Mouse (Mus musculus) neutrophil, adult 5-6 weeks (primary cell): ENCODE measurements around the gene Trim17. TPM values are rescaled to one million over a fixed set of nuclear protein-coding genes. Genes with fewer than 3 reads are reported as not detected.
A peak's percentile ranks its signal among the peaks of the same experiment; 100 is the strongest.

Experiments used
- ATAC-seq: fragments of 151-379, 151-347 bp; 2 replicates; pipeline ENCODE4 v1.8.0; 2017; ENCODE audit warnings: mild to moderate bottlenecking, moderate TSS enrichment; ENCODE audit not compliant: insufficient number of reproducible peaks, poor library complexity, low FRiP score, severe bottlenecking; ENCODE audit errors: extremely low read depth
- total RNA-seq: library from RNA; stranded (forward); fragments of 200-1000 nt; gene quantifications from 2 replicates; pipeline ENCODE4 v1.2.3, GENCODE M21; 2017

Trim17 gene
- total RNA-seq = 0.12 and 0.35 TPM in 2 replicates

DNA sequence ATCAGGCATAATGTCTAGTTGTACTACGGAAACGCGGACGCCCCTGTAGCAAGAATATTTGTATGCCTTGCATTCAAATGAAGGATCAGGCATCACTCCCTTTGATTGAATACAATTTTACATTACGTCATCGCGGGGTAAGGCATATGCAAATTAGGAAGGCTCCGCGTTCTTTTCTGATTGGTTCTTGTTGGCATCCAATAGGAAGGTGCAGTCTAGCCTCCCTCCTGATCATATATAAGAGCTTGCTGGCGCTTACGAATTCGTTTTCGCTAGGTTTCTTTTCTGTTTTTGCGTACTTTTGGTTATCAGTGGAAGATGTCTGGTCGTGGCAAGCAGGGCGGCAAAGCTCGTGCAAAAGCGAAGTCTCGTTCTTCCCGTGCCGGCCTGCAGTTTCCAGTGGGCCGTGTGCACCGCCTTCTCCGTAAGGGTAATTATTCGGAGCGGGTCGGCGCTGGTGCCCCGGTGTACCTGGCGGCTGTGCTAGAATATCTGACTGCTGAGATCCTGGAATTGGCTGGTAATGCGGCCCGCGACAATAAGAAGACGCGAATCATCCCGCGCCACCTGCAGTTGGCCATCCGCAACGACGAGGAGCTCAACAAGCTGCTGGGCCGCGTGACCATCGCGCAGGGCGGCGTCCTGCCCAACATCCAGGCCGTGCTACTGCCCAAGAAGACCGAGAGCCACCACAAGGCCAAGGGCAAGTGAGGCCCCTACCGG is at the start of gene Trim17, which contains the start of gene Hist3h2a:
Gene Trim17, plus strand, starts transcription at position 266 of the 723 bp plus-strand sequence.
Gene Hist3h2a, plus strand, starts transcription at position 266 of the 723 bp plus-strand sequence.
- ATAC-seq = peak; percentile 85

DNA sequence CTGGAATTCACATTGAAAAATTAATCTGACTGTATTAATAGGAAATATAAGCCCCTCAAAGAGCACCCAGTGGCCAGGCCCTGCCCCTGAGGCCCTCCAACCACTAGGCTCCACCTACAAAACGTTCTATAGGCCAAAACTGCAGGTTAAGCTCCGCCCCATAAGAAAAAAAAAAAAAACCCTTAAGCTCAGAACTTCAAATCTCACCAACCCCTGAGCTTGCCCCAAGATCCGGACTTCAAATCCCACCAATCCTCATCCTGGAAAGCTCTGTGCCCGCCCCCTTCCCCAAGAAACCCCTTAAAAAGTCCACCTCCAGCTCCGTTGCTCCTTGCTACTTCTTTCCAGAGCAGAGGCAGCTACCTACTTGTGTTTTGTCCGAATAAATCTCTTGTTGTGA is 49.6 kb upstream of the Trim17 start:
- ATAC-seq = no peak

DNA sequence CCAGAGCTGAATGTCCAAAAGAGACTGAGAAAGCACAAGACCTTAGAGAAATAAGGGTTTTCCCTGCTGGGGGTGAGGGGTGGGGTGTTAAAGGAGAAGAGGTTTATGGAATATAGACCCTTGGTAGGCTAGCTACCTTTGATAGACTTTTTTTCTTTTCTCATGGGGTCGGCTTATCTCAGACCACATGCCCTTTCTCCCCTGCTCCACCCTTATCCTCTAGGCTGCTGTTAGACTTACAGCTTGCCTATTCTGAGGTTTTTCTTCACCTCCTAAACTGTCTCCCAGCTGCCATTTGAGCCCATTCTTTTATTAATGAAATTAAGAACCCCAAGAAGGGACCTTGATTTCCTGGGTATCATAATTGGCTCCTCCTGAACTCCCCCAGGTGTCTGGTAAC is 40.7 kb upstream of the Trim17 start:
- no peak for ATAC-seq

DNA sequence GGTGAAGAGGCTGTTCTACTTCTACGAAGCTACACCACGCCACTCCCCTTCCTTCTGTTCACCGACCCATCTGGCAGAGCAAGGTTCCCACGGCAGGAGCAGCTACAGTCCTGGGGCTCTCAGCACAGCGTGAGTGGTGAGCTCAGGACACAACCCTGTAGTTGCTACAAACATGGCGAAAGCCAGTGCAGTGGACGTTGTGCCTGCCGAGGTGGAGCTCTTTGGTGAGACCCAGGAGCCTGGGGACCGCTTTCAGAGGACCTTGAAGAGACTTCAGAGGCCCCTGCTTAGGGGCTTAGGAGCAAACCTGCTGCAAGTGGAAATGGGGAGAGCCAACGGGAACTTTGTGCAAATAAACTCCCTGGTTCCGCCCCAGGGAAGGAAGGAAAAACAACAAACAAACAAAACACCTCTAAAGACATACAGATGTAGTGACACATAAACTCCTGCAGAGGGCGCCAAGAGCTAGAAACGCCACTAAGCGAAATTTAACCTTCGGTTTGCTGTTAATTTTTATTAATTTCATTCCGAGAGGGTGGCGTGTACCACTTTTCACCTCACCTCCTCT is 39.9 kb upstream of the Trim17 start:
- ATAC-seq = peak; percentile 36; the same call in 1 of the 2 replicates

DNA sequence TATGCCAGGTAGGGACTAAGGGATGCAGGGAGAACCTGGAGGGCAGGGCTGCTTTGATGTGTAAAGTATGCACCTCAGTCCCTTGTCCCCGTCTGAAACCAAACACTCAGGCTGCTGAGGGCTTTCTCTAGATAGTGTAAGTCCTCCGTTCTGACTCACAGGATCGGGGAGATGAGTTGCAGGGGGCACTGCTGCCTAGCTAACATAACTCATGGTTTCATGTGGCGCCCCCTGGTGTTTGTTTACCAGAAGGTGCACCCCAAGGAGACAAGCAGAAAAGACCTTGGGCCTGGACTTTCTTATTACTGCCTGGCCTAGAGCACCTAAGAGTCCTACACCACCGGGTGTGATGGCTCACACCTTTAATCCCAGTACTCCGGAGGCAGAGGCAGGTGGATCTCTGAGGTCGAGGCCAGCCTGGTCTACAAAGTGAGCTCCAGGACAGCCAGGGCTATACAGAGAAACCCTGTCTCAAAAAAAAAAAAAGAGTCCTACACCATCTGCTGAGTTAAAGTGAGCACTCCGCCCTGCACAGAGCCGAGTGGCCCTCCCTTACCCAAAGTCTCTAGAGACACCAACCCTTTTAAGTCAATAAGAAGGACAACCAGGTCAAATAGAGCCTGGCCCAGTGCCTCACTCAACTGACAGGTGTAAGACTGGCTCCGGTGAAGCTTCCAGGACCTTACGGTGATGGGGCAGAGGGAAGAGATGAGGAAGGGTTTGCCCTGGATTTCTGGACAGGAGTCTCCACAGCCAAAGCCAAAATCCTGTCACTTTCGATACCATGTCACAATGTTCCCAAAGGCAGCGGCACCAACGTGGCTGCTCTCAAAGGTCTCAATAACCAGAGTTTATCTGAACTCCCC is 37.4 kb upstream of the Trim17 start:
- peak; percentile 70 for ATAC-seq

DNA sequence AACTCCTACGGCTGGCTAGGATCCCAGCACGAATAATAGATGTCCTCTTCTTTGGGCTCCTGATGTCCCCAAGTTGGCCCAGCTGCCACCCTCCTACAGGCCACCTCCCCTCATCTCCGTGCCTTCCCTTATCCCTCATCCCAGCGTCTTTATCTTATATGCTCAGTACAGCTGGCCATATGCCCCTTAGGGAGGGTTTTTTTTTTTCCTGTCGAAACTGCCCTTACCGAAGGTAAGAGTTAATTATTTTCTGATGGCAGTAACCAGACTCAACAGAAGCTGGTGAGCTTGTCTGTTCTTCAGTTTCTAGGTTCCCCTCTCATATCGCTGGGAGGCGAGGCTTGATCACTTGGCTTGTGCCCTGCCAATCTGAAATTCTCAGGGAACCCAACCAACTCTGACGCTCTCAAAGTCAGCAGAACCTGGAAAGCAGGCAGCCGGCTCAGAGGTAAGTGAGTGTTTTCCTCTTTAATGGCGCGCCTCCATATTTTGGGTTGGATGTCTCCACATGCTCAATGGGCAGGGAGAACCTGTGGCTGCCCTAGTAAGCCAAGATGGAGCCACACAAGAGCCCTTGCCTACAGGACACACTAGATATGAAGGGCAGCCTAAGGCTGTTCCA is 36.6 kb upstream of the Trim17 start, which contains the start of gene Btnl10:
Gene Btnl10, plus strand, starts transcription at position 164 of the 622 bp plus-strand sequence.
- ATAC-seq = no peak

DNA sequence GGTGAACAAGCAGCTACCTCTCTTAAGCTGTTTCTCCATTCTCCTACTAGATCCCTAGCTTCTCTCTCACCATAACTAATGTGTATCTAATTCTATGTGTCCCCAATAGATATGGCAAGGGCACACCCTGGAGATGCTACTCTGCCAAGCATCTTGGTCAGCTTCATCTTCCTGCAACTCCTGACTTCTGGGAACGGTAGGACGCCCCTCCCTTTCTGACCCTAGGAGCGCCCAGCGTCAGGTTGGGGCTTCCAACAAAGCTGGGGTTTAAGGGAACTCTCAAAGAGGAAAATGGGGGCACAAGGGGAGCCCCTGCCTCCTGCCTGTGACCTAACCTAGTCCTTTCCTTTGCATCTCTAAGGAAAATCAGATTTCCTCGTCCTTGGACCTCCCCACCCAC is 35.7 kb upstream of the Trim17 start:
- ATAC-seq = no peak

DNA sequence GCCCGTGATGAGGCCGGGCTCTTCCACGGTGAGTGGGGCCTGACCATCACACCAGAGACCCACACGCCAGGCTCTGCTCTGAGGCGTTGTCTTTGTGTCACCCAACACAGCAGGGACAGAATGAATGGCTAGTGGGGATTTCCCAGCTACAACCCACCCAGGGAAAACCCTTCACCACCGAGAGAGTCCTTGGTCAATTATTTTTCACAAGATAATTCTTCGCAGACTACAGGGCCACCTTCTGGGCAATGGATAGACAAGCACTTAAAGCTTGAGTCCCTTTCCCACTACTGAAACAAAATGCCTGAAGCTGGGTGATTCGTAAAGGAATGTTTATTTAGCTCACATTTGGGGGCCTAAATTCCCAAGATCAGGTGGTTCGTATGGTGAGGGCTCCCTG is 32.1 kb upstream of the Trim17 start:
- no peak for ATAC-seq

DNA sequence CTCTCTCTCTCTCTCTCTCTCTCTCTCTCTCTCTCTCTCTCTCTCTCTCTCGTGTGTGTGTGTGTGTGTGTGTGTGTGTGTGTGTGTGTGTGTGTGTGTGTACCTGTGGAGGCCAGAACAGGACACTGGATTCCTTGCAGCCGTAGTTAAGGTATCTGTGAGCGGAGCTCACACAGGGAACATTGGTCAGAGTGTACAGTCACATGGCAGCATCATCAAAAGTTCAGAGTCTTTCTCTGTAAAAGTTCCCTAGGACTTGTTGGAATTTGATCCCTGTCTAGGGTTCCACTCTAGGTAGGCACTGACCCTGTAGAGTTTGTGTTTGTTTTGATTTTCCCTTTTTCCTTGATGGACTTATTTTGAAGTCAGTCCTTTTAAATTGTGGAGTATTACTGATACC is 27.8 kb upstream of the Trim17 start:
- ATAC-seq = no peak

DNA sequence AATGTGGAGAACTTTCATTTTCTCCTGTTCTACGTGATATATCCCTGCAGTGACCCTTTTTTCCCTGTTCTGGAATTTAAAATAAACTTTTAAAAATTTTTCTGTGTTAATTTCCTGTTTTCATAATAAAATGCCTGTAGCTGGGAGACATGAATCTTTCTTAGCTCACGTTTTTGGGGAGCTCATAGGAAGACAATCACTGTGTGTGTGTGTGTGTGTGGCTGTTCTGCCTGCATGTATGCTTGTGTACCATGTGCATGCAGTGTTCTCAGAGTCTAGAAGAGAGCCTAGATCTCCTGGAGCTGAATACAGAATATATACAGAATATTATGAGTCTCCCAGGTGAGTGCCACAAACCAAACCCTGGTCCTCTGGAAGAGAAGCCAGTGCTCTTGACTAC is 27.4 kb upstream of the Trim17 start:
- ATAC-seq = no peak

DNA sequence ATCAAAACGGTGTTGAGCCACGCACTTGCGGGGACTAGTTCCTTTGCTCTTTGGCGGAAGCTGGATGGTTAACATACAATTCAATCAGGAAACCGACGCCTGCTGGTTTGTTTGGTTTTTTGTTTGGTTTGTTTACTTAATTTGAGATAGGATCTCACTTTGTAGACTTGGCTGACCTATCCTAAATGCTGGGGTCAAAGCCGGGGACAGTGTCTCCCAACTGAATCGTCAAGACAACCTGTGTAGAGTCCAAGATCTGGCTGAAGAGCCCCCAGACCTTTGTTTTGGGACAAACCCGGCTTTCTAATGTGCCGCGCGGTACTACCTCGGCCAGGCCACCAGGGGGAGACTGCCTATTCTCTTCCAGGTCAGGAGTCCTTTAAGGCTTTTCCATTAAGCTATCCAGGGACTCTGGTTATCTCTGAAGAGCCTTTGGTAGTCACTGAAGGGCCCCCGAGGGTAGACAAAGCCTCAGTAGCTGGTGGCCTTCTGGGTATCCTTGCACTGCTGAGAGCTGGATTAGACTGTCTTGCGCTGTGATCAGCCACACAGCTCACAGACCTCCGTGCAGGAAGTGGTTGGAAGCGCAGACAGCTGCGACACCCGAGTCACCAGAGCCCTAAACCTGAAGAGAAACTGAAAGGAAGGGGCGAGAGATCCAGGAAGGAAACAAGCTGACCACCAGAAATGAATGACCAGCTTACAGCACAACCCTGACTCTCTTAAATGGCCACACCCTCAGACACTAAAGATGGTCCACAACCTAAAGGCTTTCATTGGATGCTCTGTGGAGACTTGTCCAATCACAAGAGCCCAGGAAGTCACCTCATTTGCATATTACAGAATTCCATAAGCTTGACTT is 26.5 kb upstream of the Trim17 start:
- ATAC-seq = peak; percentile 81

DNA sequence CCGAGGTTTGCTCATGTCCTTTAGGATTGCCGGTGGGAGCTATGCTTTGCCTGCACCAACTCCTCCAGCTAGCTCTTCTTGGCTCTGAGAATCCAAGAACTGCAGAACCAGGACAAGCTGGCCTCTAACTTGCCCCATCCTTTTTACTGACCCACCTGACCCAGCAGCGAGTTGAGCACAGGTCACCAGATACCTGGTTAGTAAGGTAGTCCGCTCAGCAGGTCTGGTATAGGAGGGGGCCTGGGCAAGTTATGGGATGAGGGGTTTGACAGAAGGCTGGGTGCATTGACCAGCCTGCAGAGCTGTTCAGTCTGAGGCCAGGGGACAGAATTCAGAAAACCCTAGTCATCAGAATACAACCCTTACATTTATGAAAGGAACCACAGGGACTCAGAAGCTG is 25.4 kb upstream of the Trim17 start:
- no peak for ATAC-seq

DNA sequence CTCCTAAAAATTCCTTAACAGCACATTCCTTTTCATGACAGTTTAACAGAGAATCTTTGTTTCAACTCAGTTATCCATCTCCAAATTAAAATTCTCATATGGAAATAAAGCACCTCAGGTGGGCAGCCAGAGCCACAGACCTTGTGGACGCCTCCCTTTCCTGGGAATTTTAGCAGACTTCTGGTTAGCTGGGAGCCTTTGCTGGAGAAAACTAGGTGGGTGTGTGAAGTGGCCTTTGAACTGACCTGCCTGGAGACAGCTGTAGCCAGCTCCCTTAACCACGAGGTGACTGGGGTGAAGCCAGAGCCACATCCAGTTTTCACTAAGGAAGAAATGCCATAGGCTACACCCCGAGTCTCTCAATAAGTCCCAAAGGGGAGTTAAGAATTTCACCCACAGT is 24.8 kb upstream of the Trim17 start:
- no peak for ATAC-seq

DNA sequence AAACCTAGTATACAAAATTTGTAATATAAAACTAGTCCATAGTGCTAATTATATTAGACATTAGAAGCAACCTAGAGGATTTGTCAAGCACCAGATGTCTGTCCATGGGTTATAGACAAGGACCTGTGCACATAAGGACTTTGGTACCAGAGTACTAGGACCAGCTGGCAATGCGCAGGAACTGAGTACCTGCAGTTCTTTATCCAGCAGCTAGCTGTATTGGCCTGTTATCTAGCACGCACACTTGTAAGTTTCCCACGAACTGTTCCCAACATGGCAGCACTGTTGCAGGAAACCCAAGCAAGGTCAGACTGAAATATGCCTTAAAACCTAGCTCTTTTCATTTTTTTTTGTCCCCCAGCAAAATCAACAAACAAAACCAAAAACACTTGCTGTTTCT is 24.2 kb upstream of the Trim17 start:
- no peak for ATAC-seq

DNA sequence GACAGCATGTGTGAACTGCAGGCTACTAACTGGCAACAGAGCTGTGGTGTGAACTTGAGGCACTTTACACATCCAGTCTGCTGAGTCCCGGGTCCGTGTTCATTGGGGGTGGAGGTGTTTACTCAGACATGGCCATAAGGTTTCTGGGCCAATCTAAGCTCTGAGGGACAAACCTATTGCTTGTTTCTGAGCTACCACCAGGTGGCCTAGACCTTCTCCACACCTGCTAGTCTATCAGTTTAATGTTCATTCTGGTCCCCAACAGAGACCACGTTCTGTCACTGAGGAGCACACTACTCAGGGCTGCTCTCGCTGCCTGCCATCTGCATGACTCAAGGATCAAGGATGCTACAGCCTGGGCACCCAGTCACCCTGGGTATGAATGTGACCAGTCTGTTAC is 22.9 kb upstream of the Trim17 start:
- ATAC-seq = no peak

DNA sequence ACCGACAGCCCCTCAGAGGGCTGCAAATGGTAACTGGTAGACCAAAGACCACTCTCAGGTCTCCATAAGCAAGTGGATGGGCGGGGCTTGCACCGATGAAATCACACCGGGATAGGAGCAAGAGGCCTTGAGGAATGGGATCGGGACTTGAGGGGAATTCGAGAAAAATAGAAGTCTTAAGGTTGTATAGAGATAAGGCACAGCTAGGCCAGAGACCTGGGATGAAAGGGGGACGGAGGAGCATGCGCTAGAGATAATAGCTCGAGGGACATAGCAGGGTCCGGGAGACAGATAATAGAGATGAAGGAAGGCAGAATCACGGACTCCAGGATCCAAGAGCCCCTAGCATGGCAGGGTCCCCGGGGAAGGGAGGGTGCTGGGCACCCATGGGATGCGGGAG is 16.6 kb upstream of the Trim17 start:
- ATAC-seq = no peak

DNA sequence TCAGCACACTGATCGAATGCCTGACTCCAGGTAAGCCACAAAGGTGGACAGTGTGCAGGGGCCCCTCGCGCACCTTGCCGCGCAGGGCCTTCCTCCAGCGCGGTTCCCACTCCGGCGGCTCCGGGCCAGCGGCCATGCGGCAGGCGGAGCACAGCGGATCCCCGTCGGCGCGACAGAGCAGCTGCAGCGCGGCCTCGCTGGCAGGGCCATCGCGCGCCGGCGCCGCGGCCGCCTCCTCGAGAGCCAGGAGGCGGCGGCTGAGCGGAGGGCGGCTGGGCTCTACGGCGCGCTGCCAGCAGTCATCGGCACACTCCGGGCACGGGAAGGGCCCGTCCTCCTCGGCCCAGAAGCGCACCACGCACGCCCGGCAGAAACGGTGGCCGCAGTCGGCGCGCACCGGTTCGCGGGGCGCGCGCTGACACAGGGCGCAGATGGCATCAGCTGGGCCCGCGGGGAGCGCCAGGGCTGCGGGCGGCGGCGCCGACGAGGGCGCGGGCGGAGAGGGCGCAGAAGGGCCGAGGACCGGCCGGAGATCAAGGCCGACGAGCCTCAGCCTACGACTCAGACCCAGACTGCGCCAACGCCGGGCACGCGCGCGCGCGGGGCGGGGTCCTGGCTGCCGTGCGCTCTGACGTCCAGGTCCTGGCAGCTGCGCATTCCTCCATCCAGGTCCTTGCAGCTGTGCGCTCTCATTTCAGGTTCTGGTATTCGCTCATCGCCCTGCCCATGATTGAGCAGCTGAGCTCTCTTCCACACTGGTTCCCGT is 16.0 kb upstream of the Trim17 start, which contains the start of gene Rnf187:
Gene Rnf187, minus strand, starts transcription at position 595 of the 766 bp plus-strand sequence.
- peak; percentile 93 for ATAC-seq

DNA sequence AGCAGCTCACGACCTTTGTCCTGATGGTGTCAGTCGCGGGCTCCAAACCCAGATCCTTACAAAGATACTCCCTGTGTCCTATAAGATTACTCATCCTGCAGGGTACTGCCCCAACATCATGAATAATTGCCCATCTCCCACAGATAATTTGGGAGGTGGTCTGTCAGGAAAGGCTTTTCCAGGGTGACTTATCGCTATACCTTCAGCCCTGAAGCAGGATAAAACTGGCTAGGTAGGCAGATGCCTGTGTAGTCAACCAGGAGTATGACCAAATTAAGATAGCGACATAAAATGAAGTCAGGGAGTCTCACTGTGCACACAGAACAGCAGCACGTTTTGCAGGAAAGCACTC is 15.4 kb upstream of the Trim17 start:
- ATAC-seq = no peak
